Mouse (Mus musculus): ENCODE measurements around the gene Hao2. TPM values are rescaled to one million over a fixed set of nuclear protein-coding genes. Genes with fewer than 3 reads are reported as not detected.
A peak's percentile ranks its signal among the peaks of the same experiment; 100 is the strongest.

Hao2 gene
- 0.16 TPM in 1 of 2 replicates, not detected in the other for polyA plus RNA-seq (2016; fragmentation: Nextera tagmentation; extraction: Ambion mirVana)

GRCm38 (mm10) chr3:98893057-98893772 lies at the start of gene Hao2:
Hao2 (minus strand) TSS chr3:98893239.
- Histone ChIP-seq H3K27ac (no peak within 1 kb of the TSS), H3K27me3 (ENCODE audit: insufficient read depth, poor library complexity, severe bottlenecking) (no peaks in the 10 kb centered on the region), H3K9me3 (no peaks in the 10 kb centered on the region), H3K4me3 (no peak within 1 kb of the TSS), H3K4me1 (no peaks in the 10 kb centered on the region), H3K36me3 (no peaks in the 10 kb centered on the region)
- no peak for DNase-seq (ENCODE audit: low spot score)
- 83% methylated on average over 3 of the region's 3 CpGs for WGBS

- no peaks in the 10 kb centered on the region for H3K9me3 ChIP-seq
- no peak overlapping the region for H3K27ac ChIP-seq
- H3K4me3 ChIP-seq = peak overlapping the region; percentile 58
- H3K4me1 ChIP-seq = peaks cover 9% of the 10 kb centered on the region; the same call in 1 of the 2 replicates
- DNase-seq (ENCODE audit: low spot score) = no peak
- H3K36me3 ChIP-seq = no peaks in the 10 kb centered on the region
- H3K27me3 ChIP-seq (ENCODE audit: insufficient read depth, poor library complexity, severe bottlenecking) = peaks cover 16% of the 10 kb centered on the region; the same call in 1 of the 2 replicates
- 44% methylated on average over 10 of the region's 10 CpGs for WGBS
Measured at GRCm38 (mm10) chr3:98941601-98942000, 48.6 kb upstream of the Hao2 start.

- peaks cover 9% of the 10 kb centered on the region; the same call in 1 of the 2 replicates for H3K4me1 ChIP-seq
- H3K4me3 ChIP-seq = peak overlapping the region; percentile 58
- WGBS = 6% methylated on average over 24 of the region's 24 CpGs
- H3K27me3 ChIP-seq (ENCODE audit: insufficient read depth, poor library complexity, severe bottlenecking) = peaks cover 16% of the 10 kb centered on the region; the same call in 1 of the 2 replicates
- no peak for DNase-seq (ENCODE audit: low spot score)
- no peaks in the 10 kb centered on the region for H3K9me3 ChIP-seq
- H3K36me3 ChIP-seq = no peaks in the 10 kb centered on the region
- no peak overlapping the region for H3K27ac ChIP-seq
Measured at GRCm38 (mm10) chr3:98941066-98941551, 48.1 kb upstream of the Hao2 start.

- no peak for DNase-seq (ENCODE audit: low spot score)
- Histone ChIP-seq H3K27me3 (ENCODE audit: insufficient read depth, poor library complexity, severe bottlenecking) (peaks cover 16% of the 10 kb centered on the region; the same call in 1 of the 2 replicates), H3K36me3 (no peaks in the 10 kb centered on the region), H3K4me3 (no peak overlapping the region), H3K9me3 (no peaks in the 10 kb centered on the region), H3K4me1 (peaks cover 9% of the 10 kb centered on the region; the same call in 1 of the 2 replicates), H3K27ac (no peak overlapping the region)
- WGBS = 76% methylated on average over 4 of the region's 4 CpGs
Measured at GRCm38 (mm10) chr3:98940225-98940624, 47.2 kb upstream of the Hao2 start.

- Histone ChIP-seq H3K27me3 (ENCODE audit: insufficient read depth, poor library complexity, severe bottlenecking) (0 out of 2 replicates have a peak, but pooled peaks cover 7% of the 10 kb centered on the region), H3K4me3 (no peak overlapping the region), H3K27ac (no peak overlapping the region), H3K9me3 (no peaks in the 10 kb centered on the region), H3K4me1 (peaks cover 6% of the 10 kb centered on the region; the same call in 1 of the 2 replicates), H3K36me3 (no peaks in the 10 kb centered on the region)
- WGBS = 81% methylated on average over 3 of the region's 3 CpGs
- DNase-seq (ENCODE audit: low spot score) = no peak
Measured at GRCm38 (mm10) chr3:98936446-98936845, 43.4 kb upstream of the Hao2 start.

- no peaks in the 10 kb centered on the region for H3K36me3 ChIP-seq
- H3K4me1 ChIP-seq = no peaks in the 10 kb centered on the region
- H3K9me3 ChIP-seq = no peaks in the 10 kb centered on the region
- H3K27me3 ChIP-seq (ENCODE audit: insufficient read depth, poor library complexity, severe bottlenecking) = no peaks in the 10 kb centered on the region
- no peak overlapping the region for H3K4me3 ChIP-seq
- no peak for DNase-seq (ENCODE audit: low spot score)
- H3K27ac ChIP-seq = no peak overlapping the region
- 79% methylated on average over 7 of the region's 7 CpGs for WGBS
Measured at GRCm38 (mm10) chr3:98934601-98935000, 41.6 kb upstream of the Hao2 start.

- Histone ChIP-seq H3K27me3 (ENCODE audit: insufficient read depth, poor library complexity, severe bottlenecking) (no peaks in the 10 kb centered on the region), H3K4me1 (no peaks in the 10 kb centered on the region), H3K9me3 (no peaks in the 10 kb centered on the region), H3K36me3 (no peaks in the 10 kb centered on the region), H3K4me3 (no peak overlapping the region), H3K27ac (no peak overlapping the region)
- 82% methylated on average over 1 of the region's 1 CpGs for WGBS
- no peak for DNase-seq (ENCODE audit: low spot score)
Measured at GRCm38 (mm10) chr3:98934041-98934440, 41.0 kb upstream of the Hao2 start.

- H3K4me1 ChIP-seq = no peaks in the 10 kb centered on the region
- H3K4me3 ChIP-seq = no peak overlapping the region
- no peaks in the 10 kb centered on the region for H3K36me3 ChIP-seq
- DNase-seq (ENCODE audit: low spot score) = no peak
- H3K27me3 ChIP-seq (ENCODE audit: insufficient read depth, poor library complexity, severe bottlenecking) = no peaks in the 10 kb centered on the region
- no peak overlapping the region for H3K27ac ChIP-seq
- no peaks in the 10 kb centered on the region for H3K9me3 ChIP-seq
Measured at GRCm38 (mm10) chr3:98932421-98932820, 39.4 kb upstream of the Hao2 start.

GRCm38 (mm10) chr3:98931836-98932235 lies 38.8 kb upstream of the Hao2 start:
- DNase-seq (ENCODE audit: low spot score) = no peak
- Histone ChIP-seq H3K9me3 (no peaks in the 10 kb centered on the region), H3K4me1 (no peaks in the 10 kb centered on the region), H3K36me3 (no peaks in the 10 kb centered on the region), H3K4me3 (no peak overlapping the region), H3K27ac (no peak overlapping the region), H3K27me3 (ENCODE audit: insufficient read depth, poor library complexity, severe bottlenecking) (no peaks in the 10 kb centered on the region)
- WGBS = 38% methylated on average over 1 of the region's 1 CpGs

GRCm38 (mm10) chr3:98920417-98920816 lies 27.4 kb upstream of the Hao2 start:
- H3K4me3 ChIP-seq = no peak overlapping the region
- no peak overlapping the region for H3K27ac ChIP-seq
- no peaks in the 10 kb centered on the region for H3K4me1 ChIP-seq
- WGBS = 81% methylated on average over 3 of the region's 3 CpGs
- DNase-seq (ENCODE audit: low spot score) = no peak
- no peaks in the 10 kb centered on the region for H3K9me3 ChIP-seq
- no peaks in the 10 kb centered on the region for H3K27me3 ChIP-seq (ENCODE audit: insufficient read depth, poor library complexity, severe bottlenecking)
- H3K36me3 ChIP-seq = no peaks in the 10 kb centered on the region

GRCm38 (mm10) chr3:98917260-98917659 lies 24.2 kb upstream of the Hao2 start:
- Histone ChIP-seq H3K27ac (no peak overlapping the region), H3K4me3 (no peak overlapping the region), H3K4me1 (no peaks in the 10 kb centered on the region), H3K36me3 (no peaks in the 10 kb centered on the region), H3K9me3 (no peaks in the 10 kb centered on the region), H3K27me3 (ENCODE audit: insufficient read depth, poor library complexity, severe bottlenecking) (no peaks in the 10 kb centered on the region)
- no CpG with 5 or more reads among the region's 1 CpGs for WGBS
- no peak for DNase-seq (ENCODE audit: low spot score)

GRCm38 (mm10) chr3:98916856-98917255 lies 23.8 kb upstream of the Hao2 start:
- WGBS = 66% methylated on average over 2 of the region's 2 CpGs
- Histone ChIP-seq H3K9me3 (no peaks in the 10 kb centered on the region), H3K27me3 (ENCODE audit: insufficient read depth, poor library complexity, severe bottlenecking) (no peaks in the 10 kb centered on the region), H3K27ac (no peak overlapping the region), H3K4me3 (no peak overlapping the region), H3K4me1 (no peaks in the 10 kb centered on the region), H3K36me3 (no peaks in the 10 kb centered on the region)
- no peak for DNase-seq (ENCODE audit: low spot score)

- H3K9me3 ChIP-seq = no peaks in the 10 kb centered on the region
- no peaks in the 10 kb centered on the region for H3K36me3 ChIP-seq
- no peak overlapping the region for H3K4me3 ChIP-seq
Measured at GRCm38 (mm10) chr3:98915659-98916058, 22.6 kb upstream of the Hao2 start.

More at GRCm38 (mm10) chr3:98915659-98916058, 22.6 kb upstream of the Hao2 start:
- no peaks in the 10 kb centered on the region for H3K27me3 ChIP-seq (ENCODE audit: insufficient read depth, poor library complexity, severe bottlenecking)
- DNase-seq (ENCODE audit: low spot score) = peak; percentile 78
- H3K27ac ChIP-seq = no peak overlapping the region
- WGBS = 9% methylated on average over 4 of the region's 4 CpGs
- no peaks in the 10 kb centered on the region for H3K4me1 ChIP-seq

Data from heart, embryonic 10.5 days (tissue).